Mouse (Mus musculus): ENCODE results near the gene Xbp1.

- TF ChIP-seq POLR2A (IDR thresholded peaks at IDR 0.05; ENCODE audit: low read depth, low read length) (no peak), CTCF (IDR thresholded peaks at IDR 0.05; ENCODE audit: extremely low read depth, insufficient read depth, insufficient read length, insufficient replicate concordance) (no peak)
Measured at GRCm38 (mm10) chr11:5530172-5530571, 9.7 kb downstream of the Xbp1 start.

All from spleen, adult 2 months (tissue).